Mouse (Mus musculus): ENCODE measurements around the gene Atp10b. TPM values are rescaled to one million over a fixed set of nuclear protein-coding genes. Genes with fewer than 3 reads are reported as not detected.

Gene Atp10b
- total RNA-seq, 2 experiments from 2014 or later = not detected

Other genes with a start within 250 kb of the Atp10b start
- gene Gm9972, start 114.1 kb upstream of the Atp10b start, total RNA-seq (2021) = not detected